Mouse (Mus musculus) kidney, adult 2 months (tissue): ENCODE measurements around the gene Dus2.

Experiments
- CTCF ChIP-seq: fragments of 200-500 bp; conservative IDR thresholded peaks from 2 replicates; pipeline ENCODE4 v1.5.1; 2011; ENCODE audit warnings: low read depth, mild to moderate bottlenecking, control low read depth, low read length, moderate library complexity, mixed read lengths; ENCODE audit not compliant: insufficient read depth, insufficient read length
- POLR2A ChIP-seq: fragments of 200-500 bp; IDR thresholded peaks from one replicate; pipeline ENCODE4 v1.6.1; 2011; ENCODE audit warnings: low read depth, low read length, control low read depth

GRCm38 (mm10) chr8:105965266-105965904 lies 25.8 kb upstream of the Dus2 start:
- TF ChIP-seq CTCF (no peak), POLR2A (no peak)
